8 mouse cellular contexts compared by ENCODE assay signal in the genomic region with DNA sequence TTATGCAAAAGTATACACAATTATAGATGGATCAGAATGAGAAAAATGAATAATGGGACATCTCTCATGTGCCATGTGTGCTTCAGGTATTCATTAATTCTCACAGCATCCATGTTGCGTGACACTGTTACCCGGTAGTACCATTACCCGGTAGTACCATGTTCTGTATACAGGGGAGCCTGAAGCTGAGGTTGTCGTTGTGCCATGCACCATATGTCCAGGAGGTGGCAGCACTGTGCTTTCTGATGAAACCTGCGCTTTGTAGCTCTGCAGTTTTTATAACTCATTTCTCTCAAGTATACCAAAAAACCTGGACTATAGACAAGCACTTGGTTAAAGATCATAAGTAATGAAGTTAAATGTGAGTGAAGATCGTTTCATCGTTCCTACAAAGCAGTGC. TPM values are rescaled to one million over a fixed set of nuclear protein-coding genes. Genes with fewer than 3 reads are reported as not detected.
DNase-seq lines count a peak whose midpoint lies in the region; ATAC-seq and TF ChIP-seq lines count a peak whose summit lies in the region.

No protein-coding gene starts in this region.

- no peaks in the 10 kb centered on the region for H3K9me3 ChIP-seq in heart, embryonic 11.5 days (replicated peaks; ENCODE audit: control insufficient read depth, low read length)
- H3K9me3 ChIP-seq in limb, embryonic 11.5 days (ENCODE audit: control insufficient read depth, low read length) = no peaks in the 10 kb centered on the region
- H3K9me3 ChIP-seq in midbrain, embryonic 16.5 days (replicated peaks; ENCODE audit: control insufficient read depth, low read length, poor library complexity, severe bottlenecking) = no peaks in the 10 kb centered on the region

- H3K4me2 ChIP-seq in heart, embryonic 11.5 days = no peak overlapping the region
- H3K4me2 ChIP-seq in limb, embryonic 11.5 days (ENCODE audit: low read depth, severe bottlenecking) = no peak overlapping the region
- H3K4me2 ChIP-seq in midbrain, embryonic 16.5 days (ENCODE audit: low read length) = no peak overlapping the region

- H3K4me1 ChIP-seq in heart, embryonic 11.5 days (ENCODE audit: control insufficient read depth, insufficient read depth, low read length) = no peaks in the 10 kb centered on the region
- no peaks in the 10 kb centered on the region for H3K4me1 ChIP-seq in cortical plate, adult 2 months (ENCODE audit: control insufficient read depth, insufficient read depth, low read length)
- H3K4me1 ChIP-seq in kidney, adult 2 months (ENCODE audit: control insufficient read depth, insufficient read depth, low read length) = no peaks in the 10 kb centered on the region
- H3K4me1 ChIP-seq in limb, embryonic 11.5 days (ENCODE audit: control insufficient read depth, insufficient read depth, low read length) = no peaks in the 10 kb centered on the region
- H3K4me1 ChIP-seq in midbrain, embryonic 16.5 days (ENCODE audit: control insufficient read depth, insufficient read depth, low read length) = no peaks in the 10 kb centered on the region

- TF ChIP-seq CTCF in cortical plate, adult 2 months (IDR thresholded peaks at IDR 0.05; ENCODE audit: extremely low read depth, insufficient read depth, low read length) = peak; percentile 98
- TF ChIP-seq CTCF in kidney, adult 2 months (conservative IDR thresholded peaks at IDR 0.05; ENCODE audit: insufficient read depth, insufficient read length, low read depth, low read length) = peak; percentile 98

- peak; percentile 94 for DNase-seq in heart, adult 11 months
- peak; percentile 89 for DNase-seq in gastrocnemius, postnatal 10 days
- DNase-seq in kidney, adult 2 months = peak; percentile 84
- peak; percentile 90 for DNase-seq in limb, embryonic 11.5 days (ENCODE audit: low spot score)
- DNase-seq in spleen, postnatal 10 days (ENCODE audit: low spot score in 2 of 2) = peak; percentile 73 to 90

- no peak for ATAC-seq in heart, embryonic 11.5 days (replicated peaks; ENCODE audit: insufficient number of reproducible peaks, low FRiP score, low TSS enrichment)
- 0 out of 2 replicates have a peak, but pooled peaks have one; percentile 31 for ATAC-seq in limb, embryonic 11.5 days (ENCODE audit: insufficient number of reproducible peaks, low FRiP score, low TSS enrichment, low read depth)
- ATAC-seq in midbrain, embryonic 16.5 days = peak; percentile 64

- H3K27me3 ChIP-seq in heart, embryonic 11.5 days (ENCODE audit: control insufficient read depth, insufficient read depth, low read length) = no peaks in the 10 kb centered on the region
- no peaks in the 10 kb centered on the region for H3K27me3 ChIP-seq in kidney, adult 2 months (replicated peaks; ENCODE audit: control insufficient read depth, insufficient read depth, low read length)
- no peaks in the 10 kb centered on the region for H3K27me3 ChIP-seq in limb, embryonic 11.5 days (ENCODE audit: control insufficient read depth, insufficient read depth, low read length)
- H3K27me3 ChIP-seq in midbrain, embryonic 16.5 days (ENCODE audit: control insufficient read depth, insufficient read depth, low read depth, low read length) = no peaks in the 10 kb centered on the region

- TF ChIP-seq POLR2A in cortical plate, adult 2 months (IDR thresholded peaks at IDR 0.05; ENCODE audit: extremely low read depth, insufficient read depth, low read length) = no peak
- TF ChIP-seq POLR2A in kidney, adult 2 months (IDR thresholded peaks at IDR 0.05; ENCODE audit: low read depth, low read length) = no peak

- no peak overlapping the region for H3K9ac ChIP-seq in heart, embryonic 11.5 days (ENCODE audit: low read depth, low read length)
- no peak overlapping the region for H3K9ac ChIP-seq in limb, embryonic 11.5 days (ENCODE audit: low read length)
- no peak overlapping the region for H3K9ac ChIP-seq in midbrain, embryonic 16.5 days (ENCODE audit: low read depth, low read length)

- no peak overlapping the region for H3K27ac ChIP-seq in heart, embryonic 11.5 days (ENCODE audit: low read depth, low read length)
- no peak overlapping the region for H3K27ac ChIP-seq in cortical plate, adult 2 months (ENCODE audit: insufficient read depth, low read length)
- no peak overlapping the region for H3K27ac ChIP-seq in kidney, adult 2 months (ENCODE audit: insufficient read depth, low read depth, low read length)
- no peak overlapping the region for H3K27ac ChIP-seq in limb, embryonic 11.5 days (replicated peaks; ENCODE audit: low read depth, low read length)
- H3K27ac ChIP-seq in midbrain, embryonic 16.5 days (ENCODE audit: low read length) = no peak overlapping the region

- 25% methylated on average over 7 of the region's 7 CpGs for WGBS in heart, embryonic 11.5 days (ENCODE audit: insufficient replicate concordance)
- WGBS in kidney, adult 2 months = 12% methylated on average over 7 of the region's 7 CpGs
- 28% methylated on average over 7 of the region's 7 CpGs for whole genome bisulfite sequencing in limb, embryonic 11.5 days
- WGBS in midbrain, embryonic 16.5 days = 28% methylated on average over 7 of the region's 7 CpGs

- H3K36me3 ChIP-seq in heart, embryonic 11.5 days (ENCODE audit: control insufficient read depth, insufficient read depth, low read length) = no peaks in the 10 kb centered on the region
- no peaks in the 10 kb centered on the region for H3K36me3 ChIP-seq in kidney, adult 2 months (ENCODE audit: control insufficient read depth, insufficient read depth, low read length)
- no peaks in the 10 kb centered on the region for H3K36me3 ChIP-seq in limb, embryonic 11.5 days (ENCODE audit: control insufficient read depth, insufficient read depth, low read length)
- no peaks in the 10 kb centered on the region for H3K36me3 ChIP-seq in midbrain, embryonic 16.5 days (ENCODE audit: control insufficient read depth, insufficient read depth, low read length)

- no peak overlapping the region for H3K4me3 ChIP-seq in heart, embryonic 11.5 days (ENCODE audit: low read depth, low read length)
- no peak overlapping the region for H3K4me3 ChIP-seq in cortical plate, adult 2 months (ENCODE audit: insufficient read depth, low read length)
- H3K4me3 ChIP-seq in kidney, adult 2 months (ENCODE audit: insufficient read depth, low read depth, low read length) = no peak overlapping the region
- no peak overlapping the region for H3K4me3 ChIP-seq in limb, embryonic 11.5 days (ENCODE audit: low read depth, low read length)
- no peak overlapping the region for H3K4me3 ChIP-seq in midbrain, embryonic 16.5 days (ENCODE audit: low read depth, low read length)

RNA-seq across cellular contexts. Expression of gene Irak4, which starts 14.0 kb away (rescaled TPM):
- polyA plus RNA-seq in heart, embryonic 11.5 days (2014; fragmentation: Nextera tagmentation; extraction: Ambion mirVana) = 3.9 and 4.1 TPM in 2 replicates
- 2.0 and 2.2 TPM in 2 replicates for polyA plus RNA-seq in cortical plate, adult 2 months (2012; rRNA removed)
- 1 to 10 TPM; 3.4 to 5.3 TPM for total RNA-seq in gastrocnemius, postnatal 10 days (2021)
- 5.9 and 9.7 TPM in 2 replicates for polyA plus RNA-seq in kidney, adult 2 months (2012; rRNA removed)
- polyA plus RNA-seq in limb, embryonic 11.5 days (2014; fragmentation: Nextera tagmentation; extraction: Ambion mirVana) = 1.7 and 2.7 TPM in 2 replicates
- 1.3 and 1.5 TPM in 2 replicates for polyA plus RNA-seq in midbrain, embryonic 16.5 days (2015; fragmentation: Nextera tagmentation; extraction: Ambion mirVana)

RNA-seq across cellular contexts. Expression of gene Pus7l, which starts 14.1 kb away (rescaled TPM):
- 4.7 and 5.9 TPM in 2 replicates for polyA plus RNA-seq in heart, embryonic 11.5 days (2014; fragmentation: Nextera tagmentation; extraction: Ambion mirVana)
- 3.1 and 3.3 TPM in 2 replicates for polyA plus RNA-seq in cortical plate, adult 2 months (2012; rRNA removed)
- total RNA-seq in gastrocnemius, postnatal 10 days (2021) = 1 to 10 TPM; 2.0 to 2.1 TPM
- polyA plus RNA-seq in kidney, adult 2 months (2012; rRNA removed) = 1.7 and 2.1 TPM in 2 replicates
- 9.0 and 10.3 TPM in 2 replicates for polyA plus RNA-seq in limb, embryonic 11.5 days (2014; fragmentation: Nextera tagmentation; extraction: Ambion mirVana)
- 5.8 and 6.4 TPM in 2 replicates for polyA plus RNA-seq in midbrain, embryonic 16.5 days (2015; fragmentation: Nextera tagmentation; extraction: Ambion mirVana)

RNA-seq across cellular contexts. Expression of gene Twf1, which starts 32.2 kb away (rescaled TPM):
- 54.5 and 55.0 TPM in 2 replicates for polyA plus RNA-seq in heart, embryonic 11.5 days (2014; fragmentation: Nextera tagmentation; extraction: Ambion mirVana)
- 42.0 and 43.4 TPM in 2 replicates for polyA plus RNA-seq in cortical plate, adult 2 months (2012; rRNA removed)
- 10 to 100 TPM; 20.0 to 23.6 TPM for total RNA-seq in gastrocnemius, postnatal 10 days (2021)
- 45.0 and 54.2 TPM in 2 replicates for polyA plus RNA-seq in kidney, adult 2 months (2012; rRNA removed)
- polyA plus RNA-seq in limb, embryonic 11.5 days (2014; fragmentation: Nextera tagmentation; extraction: Ambion mirVana) = 64.4 and 65.1 TPM in 2 replicates
- polyA plus RNA-seq in midbrain, embryonic 16.5 days (2015; fragmentation: Nextera tagmentation; extraction: Ambion mirVana) = 71.4 and 79.5 TPM in 2 replicates
